Mouse (Mus musculus) spleen, adult 2 months (tissue): ENCODE results near the gene Rasgef1b. TPM values are rescaled to one million over a fixed set of nuclear protein-coding genes. Genes with fewer than 3 reads are reported as not detected.

ENCODE experiments used
- DNase-seq, 2 experiments: peaks; one replicate each; pipeline versions ENCODE4 v3.0.0 to v3.0.0-alpha.2; 2012 to 2021; ENCODE audit warnings: low spot score in 2 of 2, low read depth in 1 of 2
- H3K27ac ChIP-seq: fragments of 200-500 bp; 2 replicates; pipeline ENCODE4 v1.5.1; 2012; ENCODE audit warnings: low read length, inconsistent platforms; ENCODE audit not compliant: insufficient read depth
- H3K27me3 ChIP-seq: fragments of 200-500 bp; 2 replicates; pipeline ENCODE4 v1.6.1; 2012; ENCODE audit warnings: mild to moderate bottlenecking, moderate library complexity, low read length, inconsistent platforms; ENCODE audit not compliant: control insufficient read depth, insufficient read depth
- H3K36me3 ChIP-seq: fragments of 200-500 bp; 2 replicates; pipeline ENCODE4 v1.6.1; 2012; ENCODE audit warnings: mild to moderate bottlenecking, low read length, inconsistent platforms; ENCODE audit not compliant: control insufficient read depth, insufficient read depth
- H3K4me1 ChIP-seq: fragments of 200-500 bp; 2 replicates; pipeline ENCODE4 v1.6.1; 2011; ENCODE audit warnings: inconsistent platforms; ENCODE audit not compliant: control insufficient read depth, insufficient read depth, insufficient read length
- H3K4me3 ChIP-seq: fragments of 200-500 bp; 2 replicates; pipeline ENCODE4 v1.5.1; 2011; ENCODE audit warnings: mild to moderate bottlenecking, inconsistent platforms; ENCODE audit not compliant: insufficient read depth, insufficient read length; ENCODE audit errors: extremely low read depth
- CTCF ChIP-seq: fragments of 200-500 bp; IDR thresholded peaks from 2 replicates; pipeline ENCODE4 v1.5.1; 2011; ENCODE audit warnings: mild to moderate bottlenecking, inconsistent platforms; ENCODE audit not compliant: insufficient read depth, insufficient read length, insufficient replicate concordance; ENCODE audit errors: extremely low read depth
- POLR2A ChIP-seq: fragments of 200-500 bp; IDR thresholded peaks from 2 replicates; pipeline ENCODE4 v1.6.1; 2011; ENCODE audit warnings: low read depth, low read length, inconsistent platforms
- WGBS: fragments of 180-500 bp; shearing (Covaris S2); methylation state at CpG from one replicate; pipeline ENCODE4 v1.1.7; 2018; 5-methylcytosine and 5-hydroxymethylcytosine counted together
- polyA plus RNA-seq: library from polyadenylated mRNA; depleted of rRNA; stranded (reverse); fragments of >200 nt; gene quantifications from 2 replicates; pipeline ENCODE4 v1.2.3, GENCODE M21; 2012

The Rasgef1b gene
- polyA plus RNA-seq, 1 experiment: 13.9 TPM

GRCm38 (mm10) chr5:99246972-99247371, 481.9 kb downstream of the Rasgef1b start:
- DNase-seq: no peak
- Histone ChIP-seq H3K4me1 (peaks cover 2% of the 10 kb centered on the region; the same call in 1 of the 2 replicates), H3K36me3 (peaks cover 9% of the 10 kb centered on the region), H3K27ac (no peak overlapping the region), H3K4me3 (no peak overlapping the region), H3K27me3 (no peaks in the 10 kb centered on the region)
- TF ChIP-seq CTCF (no peak), POLR2A (no peak)
- 90% methylated on average over 6 of the region's 6 CpGs for WGBS

DNA sequence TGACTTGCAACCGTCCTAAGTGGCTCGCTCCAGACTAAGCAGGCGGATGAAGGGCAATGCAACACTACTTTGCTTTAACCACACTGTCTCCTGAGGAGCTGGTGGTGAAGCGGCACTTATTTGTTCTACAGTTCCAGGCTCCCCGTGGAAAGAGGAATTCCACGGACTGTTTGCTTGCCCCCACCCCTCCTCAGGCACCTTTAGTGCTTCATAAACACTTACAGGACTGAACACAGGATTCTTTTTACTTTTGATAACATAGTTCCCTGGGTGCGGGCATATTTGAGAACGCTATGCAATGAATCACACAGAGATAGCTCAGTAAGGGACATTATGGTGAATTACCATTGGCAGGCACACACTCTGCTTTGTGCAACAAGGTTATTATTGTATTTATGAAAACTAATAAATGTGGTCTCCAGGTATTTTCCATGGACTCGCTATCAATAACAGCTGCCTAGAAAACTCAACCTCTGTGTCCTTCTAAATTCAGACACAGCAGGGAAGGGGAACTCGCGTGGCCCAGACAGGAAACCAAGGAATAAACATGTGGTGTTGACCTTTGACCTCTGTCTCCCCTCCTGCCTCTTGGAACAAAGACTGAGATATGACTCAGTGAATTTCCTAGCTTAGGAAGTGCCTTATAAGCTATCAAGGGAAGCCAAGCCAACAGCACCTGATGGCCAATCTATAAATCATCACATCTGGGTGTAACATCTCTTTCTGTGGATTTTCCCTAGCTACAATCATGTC, 486.7 kb downstream of the Rasgef1b start:
- WGBS: 82% methylated on average over 11 of the region's 11 CpGs
- TF ChIP-seq CTCF (no peak), POLR2A (no peak)

GRCm38 (mm10) chr5:99240501-99240900, 488.4 kb downstream of the Rasgef1b start:
- no peak for DNase-seq
- Histone ChIP-seq H3K4me1 (peaks cover 2% of the 10 kb centered on the region; the same call in 1 of the 2 replicates), H3K27me3 (no peaks in the 10 kb centered on the region), H3K36me3 (peaks cover 42% of the 10 kb centered on the region), H3K4me3 (no peak overlapping the region), H3K27ac (no peak overlapping the region)
- no peak for TF ChIP-seq POLR2A
- no peak for TF ChIP-seq CTCF
- WGBS: 93% methylated on average over 6 of the region's 6 CpGs

More for the DNA sequence above, 486.7 kb downstream of the Rasgef1b start:
- Histone ChIP-seq H3K27ac (no peak overlapping the region), H3K27me3 (no peaks in the 10 kb centered on the region), H3K36me3 (peaks cover 39% of the 10 kb centered on the region), H3K4me3 (no peak overlapping the region), H3K4me1 (peaks cover 2% of the 10 kb centered on the region; the same call in 1 of the 2 replicates)
- DNase-seq: no peak

- TF ChIP-seq POLR2A (no peak), CTCF (no peak)
- H3K27me3 ChIP-seq: no peaks in the 10 kb centered on the region
- DNase-seq: no peak
- H3K4me3 ChIP-seq: no peak overlapping the region
- H3K36me3 ChIP-seq: peaks cover 42% of the 10 kb centered on the region
- WGBS: 90% methylated on average over 9 of the region's 9 CpGs
- no peak overlapping the region for H3K27ac ChIP-seq
- H3K4me1 ChIP-seq: peaks cover 2% of the 10 kb centered on the region; the same call in 1 of the 2 replicates
Observed at GRCm38 (mm10) chr5:99239677-99240076, 489.2 kb downstream of the Rasgef1b start.

GRCm38 (mm10) chr5:99238150-99238549, 490.7 kb downstream of the Rasgef1b start:
- Histone ChIP-seq H3K4me3 (no peak overlapping the region), H3K4me1 (no peaks in the 10 kb centered on the region), H3K27ac (no peak overlapping the region), H3K36me3 (peaks cover 47% of the 10 kb centered on the region), H3K27me3 (no peaks in the 10 kb centered on the region)
- TF ChIP-seq CTCF (no peak), POLR2A (no peak)
- DNase-seq: no peak
- WGBS: 85% methylated on average over 4 of the region's 4 CpGs

GRCm38 (mm10) chr5:99236888-99237752, 491.7 kb downstream of the Rasgef1b start:
- H3K36me3 ChIP-seq: peaks cover 52% of the 10 kb centered on the region
- no peak overlapping the region for H3K4me3 ChIP-seq
- TF ChIP-seq POLR2A: no peak
- TF ChIP-seq CTCF: no peak
- no peaks in the 10 kb centered on the region for H3K4me1 ChIP-seq
- no peaks in the 10 kb centered on the region for H3K27me3 ChIP-seq
- 90% methylated on average over 11 of the region's 11 CpGs for WGBS
- H3K27ac ChIP-seq: no peak overlapping the region
- no peak for DNase-seq

DNA sequence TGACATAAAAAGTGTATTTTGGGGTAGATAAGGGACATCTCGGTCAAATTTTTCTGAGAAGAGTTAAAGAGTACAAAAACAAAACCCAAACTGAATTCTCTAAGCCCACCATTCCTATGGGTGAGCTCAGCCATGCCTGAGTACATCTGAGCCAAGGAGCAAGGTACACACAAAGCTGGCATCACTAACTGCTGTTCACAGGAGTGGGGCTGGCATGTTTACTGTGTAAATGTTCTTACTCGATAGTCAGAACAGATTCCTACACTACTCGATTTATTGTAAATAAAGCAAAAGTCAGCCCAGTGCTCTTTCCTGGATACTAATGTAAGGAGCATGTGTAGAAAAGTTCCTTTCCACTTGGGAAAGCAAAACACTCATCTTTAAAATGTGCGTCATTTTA, 492.4 kb downstream of the Rasgef1b start:
- TF ChIP-seq POLR2A (no peak), CTCF (no peak)
- H3K27ac ChIP-seq: no peak overlapping the region
- no peaks in the 10 kb centered on the region for H3K27me3 ChIP-seq
- 91% methylated on average over 4 of the region's 4 CpGs for WGBS
- H3K4me1 ChIP-seq: no peaks in the 10 kb centered on the region
- no peak overlapping the region for H3K4me3 ChIP-seq
- no peak for DNase-seq
- H3K36me3 ChIP-seq: peaks cover 49% of the 10 kb centered on the region
